Mouse (Mus musculus) Muller cell, postnatal 12 days (primary cell): ENCODE measurements around the gene Mcm3ap.

Source experiments
- DNase-seq: peaks from one replicate; pipeline ENCODE4 v3.0.0-alpha.2; 2015; ENCODE audit errors: inconsistent ontology term

The Mcm3ap gene

DNA sequence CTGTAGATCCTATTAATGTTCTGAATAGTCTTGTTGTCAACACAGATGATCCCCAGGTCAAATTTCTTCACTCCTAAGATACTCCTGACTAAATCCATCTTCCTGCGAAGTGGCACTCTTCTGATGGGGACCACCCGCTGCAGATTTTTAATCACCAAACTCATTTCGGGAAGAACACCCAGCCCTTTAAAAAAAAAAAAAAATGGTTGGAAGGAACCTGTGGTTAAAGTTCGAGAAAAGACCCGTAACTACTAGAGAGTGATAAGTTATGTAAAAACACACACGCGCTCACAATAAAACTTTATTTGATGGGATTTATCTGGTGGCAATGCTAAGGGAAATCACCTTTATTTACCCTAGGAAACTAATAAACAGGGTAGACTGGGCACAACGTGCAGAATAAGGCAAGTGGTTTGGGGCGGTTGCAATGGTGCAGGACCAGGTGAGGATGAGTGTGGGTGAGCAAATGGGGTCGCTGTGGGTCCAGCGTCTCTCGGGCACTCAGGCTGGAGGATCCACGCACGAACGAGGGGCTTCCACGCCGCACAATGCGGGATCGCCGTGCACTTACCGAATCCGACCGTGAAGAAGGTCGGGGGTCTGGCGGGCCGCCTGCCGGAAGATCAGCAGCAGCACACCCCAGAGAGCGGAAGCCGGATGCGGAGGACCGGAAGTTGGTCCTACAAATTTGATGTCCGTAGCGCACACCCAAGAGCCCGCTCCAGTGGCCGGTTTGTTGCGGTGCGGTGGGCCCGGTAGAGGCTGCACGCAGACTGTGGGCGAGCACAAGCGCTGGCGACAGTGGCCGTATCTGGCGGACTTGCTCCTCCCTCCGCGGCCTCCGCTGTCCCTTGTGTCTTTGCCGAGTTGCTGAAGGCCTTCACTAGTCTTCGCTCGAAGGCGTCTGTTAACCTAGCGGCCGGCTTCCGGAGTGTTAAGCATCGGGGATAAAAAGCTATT lies at the start of gene Mcm3ap, which contains the start of gene Ybey:
Mcm3ap (plus strand) TSS at position 725 of the 960 bp plus-strand sequence.
Ybey (minus strand) TSS at position 912 of the 960 bp plus-strand sequence.
- peak; percentile 92 for DNase-seq

DNA sequence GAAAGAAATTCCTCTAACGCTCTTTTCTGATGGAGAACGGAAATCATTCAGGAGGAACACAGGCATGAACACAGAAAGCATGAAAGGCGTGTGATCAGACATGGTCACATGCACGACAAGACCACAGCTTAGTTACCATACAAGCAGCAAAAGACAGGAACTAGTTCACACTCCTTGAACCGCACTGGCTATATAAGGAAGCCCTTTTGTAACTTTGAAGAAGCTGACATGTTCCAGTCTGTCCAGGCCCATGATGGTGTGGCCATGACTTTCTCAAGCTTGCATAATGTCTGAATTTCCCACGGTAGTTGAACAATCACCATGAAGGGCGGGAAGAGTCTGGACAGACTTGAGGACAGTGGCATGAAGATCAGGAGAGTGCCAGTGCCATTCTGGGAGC lies 43.1 kb upstream of the Mcm3ap start:
- DNase-seq = no peak

DNA sequence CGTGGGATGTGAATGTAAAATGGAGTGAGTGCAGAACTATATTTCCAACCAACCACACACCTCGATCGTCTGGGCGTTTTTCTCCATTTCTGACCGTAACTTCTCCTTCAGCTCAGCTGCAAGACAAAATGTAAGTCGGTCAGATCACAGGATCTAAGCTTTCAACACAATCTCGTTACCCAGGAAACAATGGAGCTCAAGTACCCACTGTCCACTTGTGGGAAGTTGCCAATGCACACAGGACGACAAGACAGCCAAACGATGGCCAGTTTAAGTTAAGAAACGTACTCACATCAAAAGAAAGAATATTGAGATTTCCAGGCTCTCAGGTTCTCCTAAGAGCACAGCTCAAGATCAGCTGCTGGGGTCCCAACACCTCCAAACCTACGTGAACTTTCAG lies 34.8 kb upstream of the Mcm3ap start:
- DNase-seq = no peak

DNA sequence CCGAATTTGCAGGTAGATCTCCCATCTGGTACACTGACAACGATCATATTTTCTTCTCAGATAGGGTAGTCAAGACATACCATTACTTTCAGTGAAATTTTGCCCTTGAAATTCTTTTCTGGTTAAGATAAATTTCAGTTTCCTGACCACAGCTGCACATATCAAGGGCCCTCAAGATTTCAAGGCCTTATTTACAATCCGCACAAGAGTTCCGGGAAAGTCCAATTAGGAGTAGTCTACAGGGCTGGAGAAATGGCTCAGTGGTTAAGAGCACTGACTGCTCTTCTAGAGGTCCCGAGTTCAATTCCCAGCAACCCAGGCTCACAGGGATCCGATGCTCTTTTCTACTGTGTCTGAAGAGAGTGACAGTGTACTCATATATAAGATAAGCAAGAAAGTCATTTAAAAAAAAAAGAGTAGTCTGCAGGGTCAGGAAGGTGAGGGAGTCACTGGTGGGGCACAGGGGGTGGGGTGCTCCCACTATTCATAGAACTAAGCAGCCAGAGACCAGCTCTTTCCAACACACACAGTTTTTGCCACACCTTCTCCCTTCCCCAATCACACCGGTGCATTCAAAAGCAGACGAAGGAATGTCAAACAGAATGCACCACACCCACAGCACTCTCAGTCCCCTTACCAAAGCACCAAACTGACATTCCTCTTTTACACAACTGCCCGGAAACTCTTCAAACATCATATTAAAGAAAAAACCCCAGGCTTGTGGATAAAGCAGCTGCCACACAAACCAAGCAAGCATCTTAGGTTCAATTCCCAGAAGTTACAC lies 29.4 kb upstream of the Mcm3ap start:
- no peak for DNase-seq

DNA sequence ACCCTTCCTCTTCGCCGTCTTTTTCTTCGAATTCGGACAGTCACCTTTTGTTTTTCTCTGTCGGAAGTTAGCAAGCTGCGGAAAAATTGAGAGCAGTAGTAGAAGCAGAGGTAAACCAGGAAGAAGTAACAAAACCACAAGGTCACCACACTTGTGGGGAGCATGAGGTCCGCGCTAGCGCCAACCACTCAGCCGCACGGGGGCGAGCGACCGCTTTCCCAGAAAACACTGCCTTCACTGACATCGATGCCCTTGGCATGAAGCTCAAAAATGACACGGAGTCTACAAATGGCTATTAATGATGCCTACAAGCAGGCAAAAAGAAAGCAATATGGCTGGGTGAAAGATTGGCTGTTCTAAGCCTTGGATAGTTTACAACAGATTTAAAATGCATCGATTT lies 28.4 kb upstream of the Mcm3ap start, which contains the start of gene AC141477.1:
AC141477.1 (minus strand) TSS at position 164 of the 400 bp plus-strand sequence.
- DNase-seq = no peak

DNA sequence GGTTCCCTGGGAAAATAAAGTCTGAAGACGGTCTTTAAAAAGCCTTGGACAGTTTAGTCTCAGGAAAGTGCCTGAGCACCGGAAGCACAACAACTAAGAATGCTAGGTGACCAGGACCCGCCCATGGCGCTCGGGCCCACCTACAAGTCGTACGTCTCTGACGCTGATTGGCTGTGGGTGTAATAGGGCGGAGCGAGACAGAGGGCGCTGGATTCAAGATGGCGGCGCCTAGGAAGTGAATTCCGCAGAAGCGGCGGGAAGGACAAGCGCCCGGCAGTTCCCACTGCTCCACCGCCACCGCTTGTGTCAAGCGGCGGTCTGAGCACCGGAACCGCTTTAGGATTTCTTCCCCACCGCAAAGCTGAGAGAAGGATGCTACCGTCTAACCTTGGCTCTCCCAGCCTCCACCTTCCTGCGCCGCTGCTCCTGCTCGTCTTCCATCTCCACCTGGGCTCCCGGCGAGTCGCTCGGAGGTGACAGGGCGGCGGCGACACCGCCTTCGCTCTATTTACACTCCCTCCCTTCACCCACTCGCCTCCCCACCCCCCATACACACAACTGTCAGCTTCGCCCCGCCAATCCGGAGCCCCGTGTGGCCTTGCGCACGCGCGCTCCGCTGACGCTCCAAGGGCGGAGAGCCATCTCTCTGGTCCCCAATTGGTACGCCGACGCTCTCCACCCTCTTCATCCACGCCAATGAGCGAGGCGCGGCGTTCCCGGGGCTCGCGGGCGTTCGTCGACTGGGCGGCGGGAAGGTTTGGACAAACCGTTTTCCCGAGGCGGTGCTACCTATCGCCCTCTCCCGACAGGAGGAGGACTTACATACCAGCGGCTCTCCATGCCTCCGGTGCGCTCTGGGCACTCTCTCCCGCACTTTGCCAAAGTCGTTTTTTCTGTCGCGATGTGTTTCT lies 26.3 kb upstream of the Mcm3ap start, which contains the start of gene Pcnt:
Pcnt (minus strand) TSS at position 609 of the 911 bp plus-strand sequence.
- DNase-seq = peak; percentile 99

DNA sequence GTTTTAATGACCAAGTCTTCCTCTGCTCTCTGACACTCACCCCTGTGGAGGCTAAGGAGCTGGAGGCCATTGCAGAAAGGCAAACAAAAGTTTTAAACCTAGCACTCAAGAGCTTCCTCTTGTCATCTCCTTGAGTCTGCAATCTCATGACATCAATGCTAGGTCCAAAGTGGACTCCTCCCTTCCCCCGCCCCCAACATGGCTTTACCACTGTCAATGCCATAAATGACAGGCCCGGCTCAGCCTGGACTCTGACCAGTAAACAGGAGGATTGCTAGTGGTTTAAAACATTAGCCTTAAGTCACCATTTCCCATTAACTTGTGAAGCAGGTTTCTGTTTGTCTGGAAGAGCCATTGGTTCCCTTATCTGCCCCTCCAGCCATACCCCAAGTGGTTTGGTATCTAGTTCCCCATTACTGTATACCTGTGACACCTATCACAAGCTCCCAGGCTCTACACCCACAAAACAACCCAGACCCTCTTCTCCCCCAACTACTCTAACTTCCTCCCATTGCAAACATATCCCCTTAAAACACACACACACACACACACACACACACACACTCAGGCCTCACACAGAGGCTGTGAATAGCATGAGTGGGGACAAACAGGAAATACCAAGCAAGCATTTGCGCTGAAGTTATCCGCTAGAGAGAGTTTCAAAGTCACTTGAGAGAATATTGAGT lies 22.6 kb upstream of the Mcm3ap start:
- DNase-seq = no peak

DNA sequence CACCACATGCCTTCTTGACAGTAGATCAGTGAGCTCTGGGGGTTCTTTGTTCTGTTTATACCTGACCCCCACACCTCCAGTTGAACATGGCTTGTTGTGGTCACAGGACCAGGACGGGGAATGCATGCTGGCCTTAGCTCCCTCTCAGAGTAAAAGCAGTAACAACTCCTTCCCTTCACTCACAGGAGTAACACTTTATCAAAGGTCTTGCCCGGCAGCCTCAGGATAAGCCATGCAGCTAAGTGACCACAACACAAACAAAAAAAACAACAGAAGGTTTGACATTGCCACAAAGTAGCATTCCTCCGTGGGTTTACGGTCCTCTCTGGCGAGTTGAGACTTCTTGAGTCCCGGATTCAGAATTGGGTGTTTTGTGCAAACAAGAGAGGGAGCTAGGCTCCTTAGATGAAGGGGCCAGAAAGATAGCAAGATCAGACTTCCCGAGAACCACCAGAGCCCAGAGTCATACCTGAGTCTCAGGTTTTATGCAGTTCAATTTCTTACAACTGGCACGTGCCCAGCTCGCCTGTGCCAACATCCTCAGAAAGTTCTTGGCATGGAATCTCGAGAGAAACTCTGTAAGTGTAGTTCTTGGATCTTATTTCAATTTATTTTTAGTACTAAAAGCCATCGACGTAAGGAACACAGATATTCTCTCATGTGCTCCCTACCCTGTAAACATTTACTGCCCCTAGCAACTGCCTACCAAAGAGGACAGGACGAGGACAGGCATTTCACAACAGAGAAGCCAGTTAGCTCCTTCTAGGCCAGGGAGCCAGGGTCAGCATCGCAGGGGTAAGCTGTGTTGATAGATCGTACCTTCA lies 21.1 kb upstream of the Mcm3ap start:
- no peak for DNase-seq

DNA sequence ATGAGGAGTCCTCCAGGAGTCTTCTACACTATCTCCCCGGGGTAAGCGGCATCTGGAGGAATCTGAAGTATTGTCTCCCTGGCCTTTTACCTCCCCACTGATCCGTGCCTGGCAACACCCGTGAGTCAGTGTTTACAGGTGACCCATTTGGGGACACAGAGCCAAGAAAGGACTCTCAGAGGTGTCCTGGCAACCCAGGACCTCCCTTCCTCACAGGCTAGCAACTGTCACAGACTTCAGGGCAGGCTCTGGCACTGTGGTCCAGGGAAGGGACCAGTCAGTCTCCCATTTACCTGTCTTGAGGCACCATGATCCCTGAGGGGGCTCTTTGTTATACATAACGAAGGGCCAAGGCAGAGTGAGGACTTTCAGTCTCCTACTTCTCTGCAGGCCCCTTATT lies 19.9 kb upstream of the Mcm3ap start, which contains the start of gene 2610028H24Rik:
2610028H24Rik (plus strand) TSS at position 231 of the 400 bp plus-strand sequence.
- DNase-seq = no peak

DNA sequence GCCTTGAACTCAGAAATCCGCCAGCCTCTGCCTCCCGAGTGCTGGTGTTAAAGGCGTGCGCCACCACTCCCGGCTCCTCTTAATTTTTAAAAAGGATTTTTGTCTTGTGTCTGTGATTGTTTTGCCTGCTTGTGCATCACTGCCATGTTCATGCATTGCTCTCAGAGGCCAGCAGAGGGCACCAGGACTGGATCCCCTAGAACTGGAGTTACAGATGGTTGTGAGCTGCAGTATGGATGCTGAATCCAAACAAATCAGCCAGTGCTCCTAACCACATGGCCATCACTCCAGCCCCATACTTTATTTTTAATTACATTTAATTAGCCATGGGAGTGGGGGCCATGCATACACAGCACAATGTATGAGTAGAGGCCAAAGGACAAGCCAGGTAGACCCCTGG lies 13.4 kb upstream of the Mcm3ap start:
- peak; percentile 36 for DNase-seq

DNA sequence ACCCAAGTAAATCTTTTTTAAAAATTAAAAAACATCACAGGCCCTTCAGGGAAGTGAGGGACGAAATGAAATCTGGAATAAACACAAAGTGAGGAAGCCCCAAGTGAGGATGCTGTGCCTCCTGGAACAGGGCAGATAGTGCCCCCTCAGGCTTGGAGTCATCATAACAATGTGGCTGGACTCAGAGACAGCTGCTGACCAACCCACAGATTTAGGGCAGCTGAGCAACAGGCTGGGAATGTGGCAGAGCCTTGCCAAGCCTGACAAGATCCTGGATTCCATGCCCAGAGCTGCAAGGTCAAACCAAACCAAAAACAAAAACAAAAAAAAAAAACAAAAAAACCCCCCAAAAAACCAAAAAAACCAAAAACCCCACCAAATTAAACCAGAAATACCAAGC lies 7.5 kb upstream of the Mcm3ap start:
- peak; percentile 60 for DNase-seq

DNA sequence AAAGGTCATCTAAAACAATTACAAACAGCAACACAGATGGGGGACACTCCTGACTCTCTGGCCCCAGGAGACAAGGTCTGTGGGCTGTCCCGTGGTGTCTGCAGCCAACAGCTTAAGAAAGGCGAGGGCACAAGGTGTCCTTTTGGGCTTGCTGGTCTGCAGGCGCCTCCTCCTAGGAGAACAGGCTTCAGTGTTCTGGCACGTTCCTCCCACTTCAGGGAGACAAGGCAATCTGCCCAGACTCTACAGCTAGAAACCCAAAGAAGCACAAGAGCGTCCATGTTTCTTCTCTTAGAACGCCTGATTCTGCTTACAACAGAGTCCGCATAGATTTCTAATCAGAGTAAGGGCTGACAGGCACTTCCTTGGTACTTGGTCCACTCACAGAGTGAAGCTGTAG lies 6.4 kb upstream of the Mcm3ap start:
- no peak for DNase-seq

DNA sequence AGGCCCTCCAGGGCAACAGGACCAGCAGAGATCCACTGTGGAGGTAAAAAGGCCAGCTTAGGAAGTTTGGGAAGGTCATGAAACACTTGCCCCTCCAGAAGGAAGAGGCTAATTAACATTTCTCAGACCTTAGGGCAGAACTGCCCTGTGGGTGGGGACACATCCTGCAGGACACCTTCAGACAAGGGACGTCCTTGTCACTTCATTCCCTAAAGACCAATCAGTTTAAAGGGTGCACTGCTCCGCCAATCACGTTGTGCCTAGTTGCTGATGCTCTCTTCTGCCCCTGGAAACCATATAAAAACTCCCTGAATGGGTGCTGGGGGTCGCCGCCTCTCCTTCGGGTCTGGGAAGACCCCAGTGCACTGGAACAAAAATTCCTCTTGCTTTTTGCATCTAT lies 6.0 kb upstream of the Mcm3ap start:
- no peak for DNase-seq

DNA sequence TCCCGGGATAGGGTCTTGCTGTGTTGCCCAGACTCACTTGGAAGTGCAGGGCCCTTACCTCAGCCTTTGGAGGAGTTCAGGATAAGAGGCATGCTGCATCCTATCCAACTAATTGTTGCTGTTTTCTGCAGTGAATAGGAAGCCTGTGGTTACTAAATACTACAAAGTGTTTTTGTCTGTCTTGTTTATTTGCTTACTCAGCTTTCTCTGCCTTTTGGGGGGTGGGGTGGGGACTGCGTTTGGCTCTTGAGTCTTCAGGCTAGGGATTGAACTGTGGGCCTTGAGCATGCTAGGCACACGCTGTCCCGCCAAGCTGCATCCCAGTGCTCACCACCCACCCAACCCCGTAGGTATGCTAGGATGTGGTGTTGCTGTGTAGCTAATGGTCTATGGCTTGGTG lies 5.0 kb downstream of the Mcm3ap start:
- DNase-seq = no peak

DNA sequence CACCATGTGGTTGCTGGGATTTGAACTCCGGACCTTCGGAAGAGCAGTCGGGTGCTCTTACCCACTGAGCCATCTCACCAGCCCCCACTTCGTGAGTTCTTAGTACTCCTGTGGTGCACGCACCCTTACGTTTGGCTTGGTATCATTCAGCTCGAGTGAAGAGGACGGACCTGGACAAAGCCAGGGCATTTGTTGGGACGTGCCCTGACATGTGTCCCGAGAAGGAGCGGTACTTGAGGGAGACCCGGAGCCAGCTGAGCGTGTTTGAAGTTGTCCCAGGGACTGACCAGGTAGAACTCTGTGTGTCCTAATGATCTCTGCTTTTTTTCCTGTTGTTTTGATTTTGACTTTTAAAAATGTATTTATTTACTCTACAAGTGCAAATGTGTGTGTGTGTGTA lies 12.1 kb downstream of the Mcm3ap start:
- no peak for DNase-seq

DNA sequence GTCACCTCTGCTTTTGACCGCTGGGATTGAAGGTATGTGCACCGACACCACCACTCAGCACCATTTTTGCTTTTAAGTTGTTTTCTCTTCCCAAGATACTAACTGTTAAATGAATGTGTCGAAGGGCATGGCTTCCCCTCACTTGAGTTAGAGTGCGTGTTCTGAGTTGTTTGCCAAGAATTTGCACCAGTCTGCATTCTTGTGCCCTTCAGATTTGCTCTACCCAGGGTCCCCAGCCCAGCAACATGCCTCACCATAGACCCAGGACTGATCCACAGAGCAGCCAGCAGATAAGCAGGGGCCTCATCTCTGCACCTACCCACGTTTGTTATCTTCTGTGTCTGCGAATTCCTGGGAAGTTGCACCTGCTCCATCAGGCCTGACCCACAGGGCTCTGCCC lies 12.8 kb downstream of the Mcm3ap start:
- no peak for DNase-seq

DNA sequence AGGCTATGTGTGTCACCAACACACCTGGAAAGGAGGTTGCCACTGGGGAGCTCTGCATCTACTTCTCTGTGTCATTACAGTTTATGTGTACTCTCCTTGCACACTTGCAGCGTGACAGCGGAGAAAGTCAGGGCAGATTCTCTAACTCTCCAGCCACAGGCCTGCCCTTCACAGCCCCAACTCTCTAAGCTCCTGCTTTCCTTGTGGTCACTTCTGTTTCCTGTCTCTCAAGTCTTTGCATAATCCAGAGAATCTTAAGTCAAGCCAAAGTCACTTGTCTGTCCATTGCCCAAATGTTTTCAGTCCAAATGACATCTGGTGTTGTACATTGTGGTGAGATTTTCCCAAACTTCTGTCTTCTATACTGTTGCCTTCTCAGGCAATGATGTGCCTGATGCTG lies 17.6 kb downstream of the Mcm3ap start:
- no peak for DNase-seq

DNA sequence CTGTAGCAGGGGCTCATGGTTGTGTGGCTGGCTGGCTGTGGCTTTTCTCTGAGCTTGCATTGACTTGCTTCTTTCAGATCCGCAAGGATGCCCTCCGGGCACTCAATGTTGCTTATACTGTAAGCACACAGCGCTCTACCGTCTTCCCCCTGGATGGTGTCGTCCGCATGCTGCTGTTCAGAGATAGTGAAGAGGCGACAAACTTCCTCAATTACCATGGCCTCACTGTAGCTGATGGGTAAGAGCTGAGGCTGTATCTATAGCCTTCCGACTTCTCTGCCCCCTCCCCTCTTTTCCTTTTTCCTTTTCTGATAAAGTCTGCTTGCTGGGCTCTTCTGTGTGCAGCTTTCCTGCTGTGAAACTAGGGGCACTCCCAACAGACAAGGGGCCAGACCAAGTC lies 19.5 kb downstream of the Mcm3ap start:
- no peak for DNase-seq

DNA sequence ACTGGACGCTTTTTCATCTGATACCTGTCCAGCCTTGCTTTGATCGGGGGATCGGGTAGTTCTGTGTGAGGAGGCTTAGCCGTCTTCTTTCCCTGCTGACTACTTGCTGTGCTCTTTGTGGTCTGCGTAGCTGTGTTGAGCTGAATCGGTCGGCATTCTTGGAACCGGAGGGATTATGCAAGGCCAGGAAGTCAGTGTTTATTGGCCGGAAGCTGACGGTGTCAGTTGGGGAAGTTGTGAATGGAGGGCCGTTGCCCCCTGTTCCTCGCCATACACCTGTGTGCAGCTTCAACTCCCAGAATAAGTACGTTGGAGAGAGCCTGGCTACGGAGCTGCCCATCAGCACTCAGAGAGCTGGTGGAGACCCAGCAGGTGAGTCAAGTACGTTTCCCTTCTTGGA lies 20.5 kb downstream of the Mcm3ap start:
- DNase-seq = no peak

DNA sequence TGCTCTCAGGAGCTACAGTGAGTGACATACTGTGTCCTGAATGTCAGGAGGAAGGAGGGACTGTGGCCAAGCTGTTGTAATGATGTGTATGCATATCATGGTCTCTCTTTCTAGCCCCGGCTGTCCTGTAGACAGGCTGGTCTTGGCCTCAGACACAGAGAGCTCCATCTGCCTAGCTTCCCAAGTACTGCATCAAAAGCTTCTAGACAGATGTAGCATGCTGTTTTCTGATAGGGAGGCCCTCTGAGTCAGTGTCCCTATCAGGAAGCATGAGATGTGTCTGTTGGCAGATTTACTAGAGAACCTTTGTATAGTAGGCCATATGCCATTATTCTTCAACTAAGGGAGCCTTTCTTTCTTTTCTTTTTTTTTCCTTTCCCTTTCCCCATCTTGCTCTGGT lies 24.8 kb downstream of the Mcm3ap start:
- DNase-seq = no peak
